Mouse (Mus musculus): ENCODE measurements around the gene Klhl29. TPM values are rescaled to one million over a fixed set of nuclear protein-coding genes. Genes with fewer than 3 reads are reported as not detected.

The Klhl29 gene
- polyA plus RNA-seq, 1 experiment from 2014 or later: 2.8 TPM

GRCm38 (mm10) chr12:5203385-5203784 is 172.1 kb downstream of the Klhl29 start:
- no peak overlapping the region for H3K4me2 ChIP-seq
- H3K9ac ChIP-seq: no peak overlapping the region
- H3K4me1 ChIP-seq (replicated peaks): peaks cover 18% of the 10 kb centered on the region
- 71% methylated on average over 5 of the region's 5 CpGs for WGBS
- no peak overlapping the region for H3K4me3 ChIP-seq
- H3K27me3 ChIP-seq: no peaks in the 10 kb centered on the region
- H3K9me3 ChIP-seq: no peaks in the 10 kb centered on the region
- no peak for ATAC-seq (ENCODE audit: low read depth)
- H3K36me3 ChIP-seq: 0 out of 2 replicates have a peak, but pooled peaks cover 4% of the 10 kb centered on the region
- H3K27ac ChIP-seq (replicated peaks): no peak overlapping the region

- peaks cover 17% of the 10 kb centered on the region for H3K4me1 ChIP-seq (replicated peaks)
- H3K27me3 ChIP-seq: no peaks in the 10 kb centered on the region; the same call in 1 of the 2 replicates
- H3K9me3 ChIP-seq: no peaks in the 10 kb centered on the region
- ATAC-seq (ENCODE audit: low read depth): no peak
- H3K4me3 ChIP-seq: no peak overlapping the region
- no peaks in the 10 kb centered on the region for H3K36me3 ChIP-seq
- H3K9ac ChIP-seq: no peak overlapping the region
- H3K4me2 ChIP-seq: no peak overlapping the region
- H3K27ac ChIP-seq (replicated peaks): no peak overlapping the region
- 73% methylated on average over 4 of the region's 4 CpGs for WGBS
Measured at GRCm38 (mm10) chr12:5198254-5198653, 177.2 kb downstream of the Klhl29 start.

- Histone ChIP-seq H3K36me3 (no peaks in the 10 kb centered on the region), H3K9me3 (no peaks in the 10 kb centered on the region), H3K27me3 (no peaks in the 10 kb centered on the region; the same call in 1 of the 2 replicates), H3K9ac (no peak overlapping the region), H3K4me3 (no peak overlapping the region), H3K4me1 (replicated peaks) (peaks cover 46% of the 10 kb centered on the region), H3K27ac (replicated peaks) (no peak overlapping the region), H3K4me2 (no peak overlapping the region)
- WGBS: 50% methylated on average over 6 of the region's 6 CpGs
- no peak for ATAC-seq (ENCODE audit: low read depth)
Measured at GRCm38 (mm10) chr12:5194176-5194575, 181.3 kb downstream of the Klhl29 start.

GRCm38 (mm10) chr12:5192380-5192718 is 183.1 kb downstream of the Klhl29 start:
- Histone ChIP-seq H3K27me3 (no peaks in the 10 kb centered on the region; the same call in 1 of the 2 replicates), H3K4me1 (replicated peaks) (peaks cover 63% of the 10 kb centered on the region), H3K36me3 (no peaks in the 10 kb centered on the region), H3K4me2 (no peak overlapping the region), H3K27ac (replicated peaks) (no peak overlapping the region), H3K9me3 (no peaks in the 10 kb centered on the region), H3K9ac (no peak overlapping the region), H3K4me3 (no peak overlapping the region)
- no peak for ATAC-seq (ENCODE audit: low read depth)
- 47% methylated on average over 9 of the region's 9 CpGs for WGBS

- Histone ChIP-seq H3K4me1 (replicated peaks) (peaks cover 63% of the 10 kb centered on the region), H3K9ac (no peak overlapping the region), H3K36me3 (no peaks in the 10 kb centered on the region), H3K27me3 (no peaks in the 10 kb centered on the region; the same call in 1 of the 2 replicates), H3K27ac (replicated peaks) (no peak overlapping the region), H3K9me3 (no peaks in the 10 kb centered on the region), H3K4me2 (peak overlapping the region; percentile 16; the same call in 1 of the 2 replicates), H3K4me3 (no peak overlapping the region)
- no peak for ATAC-seq (ENCODE audit: low read depth)
- 14% methylated on average over 14 of the region's 14 CpGs for WGBS
Measured at GRCm38 (mm10) chr12:5191628-5192379, 183.7 kb downstream of the Klhl29 start.

- Histone ChIP-seq H3K4me3 (no peak overlapping the region), H3K9me3 (no peaks in the 10 kb centered on the region), H3K27me3 (no peaks in the 10 kb centered on the region; the same call in 1 of the 2 replicates), H3K27ac (replicated peaks) (no peak overlapping the region), H3K36me3 (no peaks in the 10 kb centered on the region), H3K9ac (no peak overlapping the region), H3K4me1 (replicated peaks) (peaks cover 63% of the 10 kb centered on the region), H3K4me2 (no peak overlapping the region)
- no peak for ATAC-seq (ENCODE audit: low read depth)
- WGBS: 74% methylated on average over 4 of the region's 4 CpGs
Measured at GRCm38 (mm10) chr12:5191206-5191605, 184.3 kb downstream of the Klhl29 start.

GRCm38 (mm10) chr12:5189446-5190150 is 185.9 kb downstream of the Klhl29 start:
- no peaks in the 10 kb centered on the region for H3K27me3 ChIP-seq
- no peak overlapping the region for H3K4me2 ChIP-seq
- no peak overlapping the region for H3K4me3 ChIP-seq
- H3K36me3 ChIP-seq: no peaks in the 10 kb centered on the region
- H3K4me1 ChIP-seq (replicated peaks): peaks cover 57% of the 10 kb centered on the region
- H3K9me3 ChIP-seq: no peaks in the 10 kb centered on the region
- peak overlapping the region; percentile 28 for H3K9ac ChIP-seq
- WGBS: 8% methylated on average over 15 of the region's 15 CpGs
- ATAC-seq (ENCODE audit: low read depth): peak; percentile 19; the same call in 1 of the 2 replicates
- H3K27ac ChIP-seq (replicated peaks): peak overlapping the region; percentile 49; the same call in 1 of the 2 replicates

- WGBS: 9% methylated on average over 7 of the region's 7 CpGs
- peak; percentile 54 for ATAC-seq (ENCODE audit: low read depth)
- Histone ChIP-seq H3K4me3 (no peak overlapping the region), H3K9ac (peak overlapping the region; percentile 28; the same call in 1 of the 2 replicates), H3K4me1 (replicated peaks) (peaks cover 54% of the 10 kb centered on the region), H3K27me3 (no peaks in the 10 kb centered on the region), H3K36me3 (no peaks in the 10 kb centered on the region), H3K4me2 (no peak overlapping the region), H3K9me3 (no peaks in the 10 kb centered on the region), H3K27ac (replicated peaks) (0 out of 2 replicates have a peak overlapping the region, but pooled peaks have one; percentile 6)
Measured at GRCm38 (mm10) chr12:5188899-5189298, 186.6 kb downstream of the Klhl29 start.

GRCm38 (mm10) chr12:5187773-5188333 is 187.6 kb downstream of the Klhl29 start:
- no peak overlapping the region for H3K27ac ChIP-seq (replicated peaks)
- H3K4me3 ChIP-seq: no peak overlapping the region
- 86% methylated on average over 2 of the region's 2 CpGs for WGBS
- H3K9me3 ChIP-seq: no peaks in the 10 kb centered on the region
- no peak overlapping the region for H3K4me2 ChIP-seq
- no peaks in the 10 kb centered on the region for H3K36me3 ChIP-seq
- no peaks in the 10 kb centered on the region for H3K27me3 ChIP-seq
- no peak for ATAC-seq (ENCODE audit: low read depth)
- H3K9ac ChIP-seq: no peak overlapping the region
- H3K4me1 ChIP-seq (replicated peaks): peaks cover 60% of the 10 kb centered on the region

GRCm38 (mm10) chr12:5186645-5187044 is 188.8 kb downstream of the Klhl29 start:
- no peak overlapping the region for H3K27ac ChIP-seq (replicated peaks)
- H3K4me3 ChIP-seq: no peak overlapping the region
- 59% methylated on average over 1 of the region's 1 CpGs for WGBS
- no peak for ATAC-seq (ENCODE audit: low read depth)
- H3K36me3 ChIP-seq: no peaks in the 10 kb centered on the region
- H3K4me1 ChIP-seq (replicated peaks): peaks cover 58% of the 10 kb centered on the region
- no peak overlapping the region for H3K9ac ChIP-seq
- no peaks in the 10 kb centered on the region for H3K27me3 ChIP-seq
- H3K4me2 ChIP-seq: no peak overlapping the region
- H3K9me3 ChIP-seq: no peaks in the 10 kb centered on the region

GRCm38 (mm10) chr12:5185603-5186002 is 189.9 kb downstream of the Klhl29 start:
- Histone ChIP-seq H3K27ac (replicated peaks) (no peak overlapping the region), H3K27me3 (no peaks in the 10 kb centered on the region), H3K9ac (no peak overlapping the region), H3K9me3 (no peaks in the 10 kb centered on the region), H3K4me2 (no peak overlapping the region), H3K4me3 (no peak overlapping the region), H3K36me3 (no peaks in the 10 kb centered on the region), H3K4me1 (replicated peaks) (peaks cover 53% of the 10 kb centered on the region)
- WGBS: 96% methylated on average over 6 of the region's 6 CpGs
- no peak for ATAC-seq (ENCODE audit: low read depth)

GRCm38 (mm10) chr12:5182586-5182985 is 192.9 kb downstream of the Klhl29 start:
- no peak overlapping the region for H3K4me2 ChIP-seq
- 72% methylated on average over 4 of the region's 4 CpGs for WGBS
- H3K4me3 ChIP-seq: no peak overlapping the region
- H3K27me3 ChIP-seq: no peaks in the 10 kb centered on the region
- no peak overlapping the region for H3K9ac ChIP-seq
- no peaks in the 10 kb centered on the region for H3K36me3 ChIP-seq
- peaks cover 28% of the 10 kb centered on the region for H3K4me1 ChIP-seq (replicated peaks)
- H3K9me3 ChIP-seq: no peaks in the 10 kb centered on the region
- no peak overlapping the region for H3K27ac ChIP-seq (replicated peaks)
- ATAC-seq (ENCODE audit: low read depth): peak; percentile 21; the same call in 1 of the 2 replicates
